Mouse (Mus musculus) heart, adult 2 months (tissue): ENCODE measurements around the gene Fam53a. TPM values are rescaled to one million over a fixed set of nuclear protein-coding genes. Genes with fewer than 3 reads are reported as not detected.

ENCODE experiments used
- DNase-seq, 2 experiments: peaks; one replicate each; pipeline ENCODE4 v3.0.0; 2021
- H3K27ac ChIP-seq: fragments of 200-600 bp; 2 replicates; pipeline ENCODE4 v1.8.1; 2022
- H3K27me3 ChIP-seq: fragments of 200-500 bp; 2 replicates; pipeline ENCODE4 v1.6.1; 2012; ENCODE audit warnings: mild to moderate bottlenecking, low read length, inconsistent platforms, mixed read lengths; ENCODE audit not compliant: control insufficient read depth, insufficient read depth
- H3K36me3 ChIP-seq: fragments of 200-500 bp; 2 replicates; pipeline ENCODE4 v1.6.1; 2012; ENCODE audit warnings: low read length, inconsistent platforms; ENCODE audit not compliant: control insufficient read depth, insufficient read depth
- H3K4me1 ChIP-seq: fragments of 200-500 bp; 2 replicates; pipeline ENCODE4 v1.6.1; 2011; ENCODE audit warnings: low read length; ENCODE audit not compliant: control insufficient read depth, insufficient read depth
- H3K4me3 ChIP-seq: fragments of 200-600 bp; 2 replicates; pipeline ENCODE4 v1.8.1; 2022
- H3K79me2 ChIP-seq: fragments of 200-500 bp; replicated peaks from 2 replicates; pipeline ENCODE4 v1.6.1; 2012; ENCODE audit warnings: mild to moderate bottlenecking, inconsistent platforms, low read length, moderate library complexity, mixed read lengths; ENCODE audit not compliant: control insufficient read depth, insufficient read depth
- H3K9ac ChIP-seq: fragments of 200-500 bp; 2 replicates; pipeline ENCODE4 v1.6.1; 2012; ENCODE audit warnings: low read depth, mild to moderate bottlenecking, control low read depth, inconsistent platforms, low read length, mixed read lengths
- CTCF ChIP-seq: fragments of 200-600 bp; IDR thresholded peaks from 2 replicates; pipeline ENCODE4 v1.8.1; 2022; ENCODE audit warnings: antibody characterized with exemption, mild to moderate bottlenecking, moderate library complexity
- EP300 ChIP-seq: fragments of 200-500 bp; IDR thresholded peaks from 2 replicates; pipeline ENCODE4 v1.6.1; 2011; ENCODE audit warnings: low read depth, low read length, control low read depth; ENCODE audit not compliant: insufficient read depth
- POLR2A ChIP-seq: fragments of 200-500 bp; IDR thresholded peaks from 2 replicates; pipeline ENCODE4 v1.6.1; 2011; ENCODE audit warnings: mild to moderate bottlenecking, low read depth, low read length, control low read depth; ENCODE audit not compliant: insufficient read depth
- WGBS: fragments of 180-500 bp; shearing (Covaris S2); methylation state at CpG from one replicate; pipeline ENCODE4 v1.1.7; 2018; 5-methylcytosine and 5-hydroxymethylcytosine counted together
- intact Hi-C: fragments of 180-260 bp; cut with DNase I; formaldehyde crosslinking; loops from one replicate; pipeline ENCODE4 v1.15.1; 2025
- polyA plus RNA-seq: library from polyadenylated mRNA; depleted of rRNA; stranded (reverse); fragments of >200 nt; gene quantifications from 2 replicates; pipeline ENCODE4 v1.2.3, GENCODE M21; 2012
- total RNA-seq, 2 experiments: library from RNA; stranded (reverse); gene quantifications; 2 replicates each; pipeline ENCODE4 v1.2.3; 2021

Gene Fam53a
- total and polyA plus RNA-seq, 3 experiments, result 22.8 to 26.9 (median 26.1) TPM

GRCm38 (mm10) chr5:33640652-33641051 is 11.2 kb upstream of the Fam53a start:
- 29% methylated on average over 3 of the region's 3 CpGs for WGBS
- no peaks in the 10 kb centered on the region; the same call in 1 of the 2 replicates for H3K36me3 ChIP-seq
- intact Hi-C loops, result no loop called here
- H3K27me3 ChIP-seq, result no peaks in the 10 kb centered on the region
- peak in 1 of 2 experiments; percentile 38 for DNase-seq
- no peaks in the 10 kb centered on the region; the same call in 1 of the 2 replicates for H3K79me2 ChIP-seq
- H3K4me1 ChIP-seq, result peaks cover 4% of the 10 kb centered on the region
- no peak overlapping the region for H3K27ac ChIP-seq
- TF ChIP-seq EP300 (no peak), CTCF (peak; percentile 93)
- no peak overlapping the region for H3K9ac ChIP-seq
- H3K4me3 ChIP-seq, result no peak overlapping the region

- H3K27ac ChIP-seq, result peak overlapping the region; percentile 63
- DNase-seq, result no peak
- H3K79me2 ChIP-seq, result no peaks in the 10 kb centered on the region; the same call in 1 of the 2 replicates
- WGBS, result 21% methylated on average over 4 of the region's 4 CpGs
- H3K4me3 ChIP-seq, result no peak overlapping the region
- H3K9ac ChIP-seq, result no peak overlapping the region
- intact Hi-C loops, result no loop called here
- peaks cover 4% of the 10 kb centered on the region for H3K4me1 ChIP-seq
- no peaks in the 10 kb centered on the region for H3K27me3 ChIP-seq
- no peaks in the 10 kb centered on the region; the same call in 1 of the 2 replicates for H3K36me3 ChIP-seq
- TF ChIP-seq EP300 (no peak), POLR2A (no peak), CTCF (no peak)
Measured at GRCm38 (mm10) chr5:33638826-33639225, 9.4 kb upstream of the Fam53a start.

GRCm38 (mm10) chr5:33637606-33638350 is 8.3 kb upstream of the Fam53a start:
- Histone ChIP-seq H3K27ac (no peak overlapping the region), H3K9ac (no peak overlapping the region), H3K79me2 (no peaks in the 10 kb centered on the region; the same call in 1 of the 2 replicates), H3K4me3 (no peak overlapping the region), H3K36me3 (no peaks in the 10 kb centered on the region; the same call in 1 of the 2 replicates), H3K27me3 (no peaks in the 10 kb centered on the region), H3K4me1 (peaks cover 4% of the 10 kb centered on the region)
- intact Hi-C loops, result no loop called here
- TF ChIP-seq CTCF (no peak), EP300 (no peak), POLR2A (no peak)
- 74% methylated on average over 3 of the region's 3 CpGs for WGBS
- DNase-seq, result no peak

DNA sequence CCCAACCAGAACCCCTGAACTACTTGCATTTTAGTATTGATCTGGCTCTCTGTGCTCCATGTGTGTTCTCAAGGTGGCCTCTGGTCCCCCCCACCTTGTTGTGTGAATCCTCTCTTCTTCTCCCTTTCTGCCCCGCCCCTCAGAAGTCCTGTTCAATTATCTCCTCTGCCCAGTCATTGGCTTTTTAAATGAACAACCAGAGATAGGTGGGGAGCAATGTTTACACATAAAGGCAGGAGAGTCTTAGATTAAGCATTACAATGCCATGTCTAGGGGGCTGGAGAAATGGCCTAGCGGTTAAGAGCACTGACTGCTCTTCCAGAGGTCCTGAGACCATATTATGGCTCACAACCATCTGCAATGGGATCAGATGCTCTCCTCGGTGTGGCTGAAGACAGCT is 5.9 kb upstream of the Fam53a start:
- intact Hi-C loops, result no loop called here
- Histone ChIP-seq H3K79me2 (no peaks in the 10 kb centered on the region; the same call in 1 of the 2 replicates), H3K36me3 (no peaks in the 10 kb centered on the region), H3K9ac (no peak overlapping the region), H3K27ac (no peak overlapping the region), H3K27me3 (no peaks in the 10 kb centered on the region), H3K4me3 (no peak overlapping the region), H3K4me1 (peaks cover 8% of the 10 kb centered on the region)
- no peak for DNase-seq
- 90% methylated on average over 3 of the region's 3 CpGs for WGBS
- TF ChIP-seq POLR2A, result no peak
- TF ChIP-seq CTCF, result no peak
- TF ChIP-seq EP300, result no peak

DNA sequence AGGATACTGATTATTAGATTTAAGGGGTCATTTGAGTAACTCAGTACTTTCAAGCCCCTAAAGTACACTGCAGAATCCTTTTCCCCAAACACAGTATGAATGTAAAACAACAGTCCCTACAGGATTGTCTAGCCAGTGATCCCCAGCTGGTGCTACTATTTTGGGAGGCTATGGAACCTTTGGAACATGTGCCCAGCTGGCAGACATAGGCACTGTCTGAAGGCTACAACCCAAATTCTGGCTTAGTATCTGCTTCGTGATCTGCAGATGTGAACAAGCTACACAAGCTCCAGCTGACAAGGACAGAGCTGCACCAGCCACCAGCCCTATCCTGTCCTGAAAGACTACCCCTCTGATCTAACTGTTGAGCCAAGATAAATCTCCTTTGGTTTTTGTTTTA is 3.1 kb upstream of the Fam53a start:
- Histone ChIP-seq H3K36me3 (no peaks in the 10 kb centered on the region), H3K4me3 (no peak overlapping the region), H3K4me1 (peaks cover 12% of the 10 kb centered on the region), H3K9ac (no peak overlapping the region), H3K27me3 (no peaks in the 10 kb centered on the region), H3K27ac (peak overlapping the region; percentile 61), H3K79me2 (no peaks in the 10 kb centered on the region)
- intact Hi-C loops, result loop anchor here (5.0 kb wide), 1 partner anchor 305 kb away; the partner anchor contains the start of gene Nelfa
- peak in 1 of 2 experiments; percentile 28 for DNase-seq
- TF ChIP-seq EP300 (no peak), POLR2A (no peak), CTCF (no peak)
- 54% methylated on average over 1 of the region's 1 CpGs for WGBS

DNA sequence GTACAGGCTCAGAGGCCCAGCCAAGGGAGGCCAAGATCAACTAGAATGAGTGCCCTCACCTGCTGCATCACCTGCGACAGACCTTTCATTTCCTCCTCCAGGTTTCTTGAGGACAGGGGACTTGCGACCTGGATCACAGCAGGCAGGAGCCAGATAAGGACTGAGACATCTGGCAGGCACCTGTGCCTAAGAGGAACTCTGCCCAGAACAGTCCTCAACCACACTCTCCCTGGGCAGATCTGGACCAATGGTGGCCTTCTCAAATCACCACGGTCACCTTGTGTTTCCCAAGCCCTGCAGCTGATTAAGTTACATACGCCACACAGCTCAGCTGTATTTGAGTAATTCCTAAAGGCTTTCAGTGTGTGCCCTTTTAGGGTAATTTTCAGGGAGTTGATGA is 1.2 kb upstream of the Fam53a start:
- WGBS, result 53% methylated on average over 4 of the region's 4 CpGs
- no peak overlapping the region for H3K9ac ChIP-seq
- no peaks in the 10 kb centered on the region for H3K79me2 ChIP-seq

More for the DNA sequence above, 1.2 kb upstream of the Fam53a start:
- peak overlapping the region; percentile 60; the same call in 1 of the 2 replicates for H3K4me3 ChIP-seq
- TF ChIP-seq EP300 (0 out of 2 replicates have a peak, but pooled peaks have one; percentile 30), CTCF (no peak), POLR2A (no peak)
- peak overlapping the region; percentile 91 for H3K27ac ChIP-seq
- no peaks in the 10 kb centered on the region for H3K27me3 ChIP-seq
- intact Hi-C loops, result loop anchor here (2.0 to 5.0 kb wide), 2 partner anchors 20 to 307 kb away; partner anchors contain the start of gene Nelfa
- H3K4me1 ChIP-seq, result peaks cover 12% of the 10 kb centered on the region
- DNase-seq, result peak in 1 of 2 experiments; percentile 52
- no peaks in the 10 kb centered on the region for H3K36me3 ChIP-seq
